Mouse (Mus musculus): ENCODE data around the gene Esm1. TPM values are rescaled to one million over a fixed set of nuclear protein-coding genes. Genes with fewer than 3 reads are reported as not detected.
"Not testable (repeated sequence)": the region's sequence is repeated elsewhere in the genome, so short reads cannot be mapped to it uniquely, and the experiment has no call there.

Esm1 gene
- polyA plus RNA-seq, 1 experiment, result not detected

GRCm38 (mm10) chr13:113242129-113242528, 32.7 kb downstream of the Esm1 start:
- no peak overlapping the region for H3K4me2 ChIP-seq (ENCODE audit: low read depth)
- no peaks in the 10 kb centered on the region for H3K27me3 ChIP-seq (ENCODE audit: control insufficient read depth, insufficient read depth, insufficient read length)
- no peak overlapping the region for H3K4me3 ChIP-seq
- H3K36me3 ChIP-seq (ENCODE audit: control insufficient read depth, insufficient read depth), result no peaks in the 10 kb centered on the region
- no peaks in the 10 kb centered on the region for H3K79me2 ChIP-seq (ENCODE audit: control insufficient read depth, insufficient read depth)
- TF ChIP-seq MYOD1 (IDR thresholded peaks at IDR 0.05; ENCODE audit: control insufficient read depth in 1 of 3, insufficient read length in 2 of 3, low read depth in 2 of 3) (no peak), MYOG (IDR thresholded peaks at IDR 0.05; ENCODE audit: control insufficient read depth in 1 of 3, insufficient read depth in 1 of 3, insufficient read length in 2 of 3, low read depth in 2 of 3) (no peak), SRF (IDR thresholded peaks at IDR 0.05; ENCODE audit: control insufficient read depth, insufficient read length, low read depth) (no peak), TCF12 (IDR thresholded peaks at IDR 0.05; ENCODE audit: insufficient read depth, poor library complexity, severe bottlenecking) (no peak), CEBPB (IDR thresholded peaks at IDR 0.05; ENCODE audit: insufficient read depth, poor library complexity, severe bottlenecking) (no peak), POLR2A (IDR thresholded peaks at IDR 0.05; ENCODE audit: insufficient read length, low read depth) (no peak), TCF3 (IDR thresholded peaks at IDR 0.05; ENCODE audit: insufficient read length, low read depth) (no peak), POLR2AphosphoS2 (IDR thresholded peaks at IDR 0.05; ENCODE audit: insufficient read length, low read depth) (no peak), E2F4 (IDR thresholded peaks at IDR 0.05; ENCODE audit: insufficient read depth) (no peak), MAX (IDR thresholded peaks at IDR 0.05; ENCODE audit: low read depth) (no peak), REST (IDR thresholded peaks at IDR 0.05; ENCODE audit: insufficient read depth, insufficient read length) (no peak), USF1 (IDR thresholded peaks at IDR 0.05; ENCODE audit: low read depth) (no peak)
- H3ac ChIP-seq (ENCODE audit: control insufficient read depth, insufficient read length), result no peak overlapping the region

GRCm38 (mm10) chr13:113245025-113245424, 35.6 kb downstream of the Esm1 start:
- Histone ChIP-seq H3K4me3 (no peak overlapping the region), H3K36me3 (ENCODE audit: control insufficient read depth, insufficient read depth) (no peaks in the 10 kb centered on the region), H3K27me3 (ENCODE audit: control insufficient read depth, insufficient read depth, insufficient read length) (no peaks in the 10 kb centered on the region), H3K79me2 (ENCODE audit: control insufficient read depth, insufficient read depth) (no peaks in the 10 kb centered on the region), H3ac (ENCODE audit: control insufficient read depth, insufficient read length) (no peak overlapping the region), H3K4me2 (ENCODE audit: low read depth) (no peak overlapping the region)
- TF ChIP-seq REST (IDR thresholded peaks at IDR 0.05; ENCODE audit: insufficient read depth, insufficient read length), result no peak
- TF ChIP-seq MYOD1 (IDR thresholded peaks at IDR 0.05; ENCODE audit: control insufficient read depth in 1 of 3, insufficient read length in 2 of 3, low read depth in 2 of 3), result no peak
- TF ChIP-seq CEBPB (IDR thresholded peaks at IDR 0.05; ENCODE audit: insufficient read depth, poor library complexity, severe bottlenecking), result no peak
- TF ChIP-seq SRF (IDR thresholded peaks at IDR 0.05; ENCODE audit: control insufficient read depth, insufficient read length, low read depth), result no peak
- no peak for TF ChIP-seq TCF12 (IDR thresholded peaks at IDR 0.05; ENCODE audit: insufficient read depth, poor library complexity, severe bottlenecking)
- TF ChIP-seq E2F4 (IDR thresholded peaks at IDR 0.05; ENCODE audit: insufficient read depth), result no peak
- TF ChIP-seq MAX (IDR thresholded peaks at IDR 0.05; ENCODE audit: low read depth), result no peak
- TF ChIP-seq POLR2AphosphoS2 (IDR thresholded peaks at IDR 0.05; ENCODE audit: insufficient read length, low read depth), result no peak
- TF ChIP-seq POLR2A (IDR thresholded peaks at IDR 0.05; ENCODE audit: insufficient read length, low read depth), result no peak
- no peak for TF ChIP-seq MYOG (IDR thresholded peaks at IDR 0.05; ENCODE audit: control insufficient read depth in 1 of 3, insufficient read depth in 1 of 3, insufficient read length in 2 of 3, low read depth in 2 of 3)
- no peak for TF ChIP-seq USF1 (IDR thresholded peaks at IDR 0.05; ENCODE audit: low read depth)
- TF ChIP-seq TCF3 (IDR thresholded peaks at IDR 0.05; ENCODE audit: insufficient read length, low read depth), result no peak

- H3K4me3 ChIP-seq; H3K36me3 ChIP-seq (ENCODE audit: control insufficient read depth, insufficient read depth); H3ac ChIP-seq (ENCODE audit: control insufficient read depth, insufficient read length); H3K79me2 ChIP-seq (ENCODE audit: control insufficient read depth, insufficient read depth); H3K27me3 ChIP-seq (ENCODE audit: control insufficient read depth, insufficient read depth, insufficient read length); H3K4me2 ChIP-seq (ENCODE audit: low read depth): not testable (repeated sequence)
Measured at GRCm38 (mm10) chr13:113252580-113252979, 43.1 kb downstream of the Esm1 start.

- Histone ChIP-seq H3K27me3 (ENCODE audit: control insufficient read depth, insufficient read depth, insufficient read length) (no peaks in the 10 kb centered on the region), H3K36me3 (ENCODE audit: control insufficient read depth, insufficient read depth) (no peaks in the 10 kb centered on the region), H3K4me3 (no peak overlapping the region), H3K4me2 (ENCODE audit: low read depth) (no peak overlapping the region), H3K79me2 (ENCODE audit: control insufficient read depth, insufficient read depth) (no peaks in the 10 kb centered on the region), H3ac (ENCODE audit: control insufficient read depth, insufficient read length) (no peak overlapping the region)
- TF ChIP-seq TCF12 (IDR thresholded peaks at IDR 0.05; ENCODE audit: insufficient read depth, poor library complexity, severe bottlenecking), result no peak
- TF ChIP-seq CEBPB (IDR thresholded peaks at IDR 0.05; ENCODE audit: insufficient read depth, poor library complexity, severe bottlenecking), result no peak
- TF ChIP-seq MYOD1 (IDR thresholded peaks at IDR 0.05; ENCODE audit: control insufficient read depth in 1 of 3, insufficient read length in 2 of 3, low read depth in 2 of 3), result no peak
- no peak for TF ChIP-seq SRF (IDR thresholded peaks at IDR 0.05; ENCODE audit: control insufficient read depth, insufficient read length, low read depth)
- no peak for TF ChIP-seq TCF3 (IDR thresholded peaks at IDR 0.05; ENCODE audit: insufficient read length, low read depth)
- no peak for TF ChIP-seq E2F4 (IDR thresholded peaks at IDR 0.05; ENCODE audit: insufficient read depth)
- TF ChIP-seq POLR2AphosphoS2 (IDR thresholded peaks at IDR 0.05; ENCODE audit: insufficient read length, low read depth), result no peak
- TF ChIP-seq MYOG (IDR thresholded peaks at IDR 0.05; ENCODE audit: control insufficient read depth in 1 of 3, insufficient read depth in 1 of 3, insufficient read length in 2 of 3, low read depth in 2 of 3), result no peak
- no peak for TF ChIP-seq REST (IDR thresholded peaks at IDR 0.05; ENCODE audit: insufficient read depth, insufficient read length)
- no peak for TF ChIP-seq MAX (IDR thresholded peaks at IDR 0.05; ENCODE audit: low read depth)
- TF ChIP-seq USF1 (IDR thresholded peaks at IDR 0.05; ENCODE audit: low read depth), result no peak
- no peak for TF ChIP-seq POLR2A (IDR thresholded peaks at IDR 0.05; ENCODE audit: insufficient read length, low read depth)
Measured at GRCm38 (mm10) chr13:113256766-113257165, 47.3 kb downstream of the Esm1 start.

- Histone ChIP-seq H3K4me3 (no peak overlapping the region), H3K36me3 (ENCODE audit: control insufficient read depth, insufficient read depth) (no peaks in the 10 kb centered on the region), H3ac (ENCODE audit: control insufficient read depth, insufficient read length) (no peak overlapping the region), H3K27me3 (ENCODE audit: control insufficient read depth, insufficient read depth, insufficient read length) (no peaks in the 10 kb centered on the region), H3K79me2 (ENCODE audit: control insufficient read depth, insufficient read depth) (no peaks in the 10 kb centered on the region), H3K4me2 (ENCODE audit: low read depth) (no peak overlapping the region)
- TF ChIP-seq REST (IDR thresholded peaks at IDR 0.05; ENCODE audit: insufficient read depth, insufficient read length) (no peak), MYOG (IDR thresholded peaks at IDR 0.05; ENCODE audit: control insufficient read depth in 1 of 3, insufficient read depth in 1 of 3, insufficient read length in 2 of 3, low read depth in 2 of 3) (no peak), TCF3 (IDR thresholded peaks at IDR 0.05; ENCODE audit: insufficient read length, low read depth) (no peak), POLR2AphosphoS2 (IDR thresholded peaks at IDR 0.05; ENCODE audit: insufficient read length, low read depth) (no peak)
Measured at GRCm38 (mm10) chr13:113257190-113257589, 47.7 kb downstream of the Esm1 start.
